In the genomic region with DNA sequence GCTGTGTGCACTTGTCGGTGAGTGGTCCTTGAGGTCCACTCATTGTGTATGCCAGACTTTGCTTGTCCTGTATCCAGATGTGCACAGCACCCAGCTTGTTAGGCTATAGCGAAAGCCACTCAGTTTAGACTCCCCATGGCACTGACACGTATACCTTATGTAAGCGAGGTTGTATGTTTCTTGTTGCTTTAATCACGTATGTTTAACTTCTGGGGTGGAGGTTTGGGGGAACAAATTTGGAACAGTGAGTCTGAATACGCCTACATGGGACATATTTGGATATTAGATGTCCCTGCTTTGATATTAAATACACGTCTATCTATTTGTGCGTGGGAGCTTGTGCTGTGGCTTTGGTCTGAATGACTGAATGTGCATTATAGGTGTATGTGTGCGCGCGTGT, we compare ENCODE assay signal across 13 mouse cellular contexts. TPM values are rescaled to one million over a fixed set of nuclear protein-coding genes. Genes with fewer than 3 reads are reported as not detected.
DNase-seq lines count a peak whose midpoint lies in the region; ATAC-seq and TF ChIP-seq lines count a peak whose summit lies in the region.
"Had no signal": no experiment of that assay in that cellular context is flagged by ENCODE, and none has a peak within 500 bp of the region (broad histone marks: within the 10 kb centered on the region; RNA-seq: fewer than 3 reads in every experiment).

No protein-coding gene starts in this region.

- intact Hi-C loops in heart, postnatal 25 days (cut with DNase I) = loop anchor here (2.0 kb wide), 1 partner anchor 70 kb away; no protein-coding TSS in a partner anchor

- 73% methylated on average over 11 of the region's 11 CpGs for WGBS in forebrain, embryonic 11.5 days
- 51% methylated on average over 11 of the region's 11 CpGs for WGBS in hindbrain, embryonic 15.5 days
- WGBS in midbrain, postnatal 0 days = 40% methylated on average over 11 of the region's 11 CpGs

- H3K4me1 ChIP-seq in forebrain, embryonic 11.5 days (replicated peaks; ENCODE audit: control insufficient read depth, insufficient read depth, low read length) = peaks cover 28% of the 10 kb centered on the region
- H3K4me1 ChIP-seq in hindbrain, embryonic 15.5 days (replicated peaks) = peaks cover 57% of the 10 kb centered on the region
- H3K4me1 ChIP-seq in midbrain, postnatal 0 days (ENCODE audit: insufficient read depth, low read length) = peaks cover 27% of the 10 kb centered on the region

- H3K4me3 ChIP-seq in forebrain, embryonic 11.5 days (ENCODE audit: low read depth, low read length) = no peak overlapping the region
- 0 out of 2 replicates have a peak overlapping the region, but pooled peaks have one; percentile 95 for H3K4me3 ChIP-seq in hindbrain, embryonic 15.5 days
- peak overlapping the region; percentile 13; the same call in 1 of the 2 replicates for H3K4me3 ChIP-seq in midbrain, postnatal 0 days (ENCODE audit: low read depth, low read length)
- H3K4me3 ChIP-seq: embryonic facial prominence, embryonic 15.5 days; heart, embryonic 10.5 days; limb, embryonic 12.5 days had no signal

- ATAC-seq in forebrain, embryonic 11.5 days (replicated peaks; ENCODE audit: low FRiP score) = no peak
- ATAC-seq in hindbrain, embryonic 15.5 days (ENCODE audit: low FRiP score, low read depth) = no peak
- no peak for ATAC-seq in midbrain, postnatal 0 days (ENCODE audit: low FRiP score)
- ATAC-seq in CD4-positive, CD25-positive, alpha-beta regulatory T cell, adult 4 months = no peak
- ATAC-seq: liver, postnatal 0 days had no signal

- H3K9me3 ChIP-seq in forebrain, embryonic 11.5 days (ENCODE audit: control insufficient read depth, low read length) = no peaks in the 10 kb centered on the region
- H3K9me3 ChIP-seq in hindbrain, embryonic 15.5 days = no peaks in the 10 kb centered on the region
- H3K9me3 ChIP-seq in midbrain, postnatal 0 days (ENCODE audit: low read length) = no peaks in the 10 kb centered on the region
- H3K9me3 ChIP-seq: embryonic facial prominence, embryonic 15.5 days; heart, embryonic 10.5 days had no signal

- peak overlapping the region; percentile 89 for H3K27ac ChIP-seq in forebrain, embryonic 11.5 days (ENCODE audit: low read depth, low read length)
- H3K27ac ChIP-seq in hindbrain, embryonic 15.5 days (replicated peaks) = peak overlapping the region; percentile 96
- H3K27ac ChIP-seq in midbrain, postnatal 0 days (ENCODE audit: low read depth, low read length) = peak overlapping the region; percentile 93
- H3K27ac ChIP-seq: embryonic facial prominence, embryonic 15.5 days; heart, embryonic 10.5 days; limb, embryonic 12.5 days; stomach, postnatal 0 days had no signal

- peak overlapping the region; percentile 31; the same call in 1 of the 2 replicates for H3K4me2 ChIP-seq in forebrain, embryonic 11.5 days (ENCODE audit: low read depth, low read length, severe bottlenecking)
- peak overlapping the region; percentile 74 for H3K4me2 ChIP-seq in hindbrain, embryonic 15.5 days
- peak overlapping the region; percentile 49 for H3K4me2 ChIP-seq in midbrain, postnatal 0 days (ENCODE audit: low read depth, low read length, poor library complexity, severe bottlenecking)
- H3K4me2 ChIP-seq: embryonic facial prominence, embryonic 15.5 days; limb, embryonic 12.5 days had no signal

- no peak for TF ChIP-seq CTCF in midbrain, postnatal 0 days (IDR thresholded peaks at IDR 0.05)

- H3K27me3 ChIP-seq in forebrain, embryonic 11.5 days (ENCODE audit: control insufficient read depth, insufficient read depth, low read length) = no peaks in the 10 kb centered on the region
- H3K27me3 ChIP-seq in hindbrain, embryonic 15.5 days = no peaks in the 10 kb centered on the region
- no peaks in the 10 kb centered on the region for H3K27me3 ChIP-seq in midbrain, postnatal 0 days (ENCODE audit: insufficient read depth, low read length)

- H3K9ac ChIP-seq in forebrain, embryonic 11.5 days (ENCODE audit: low read length) = no peak overlapping the region
- peak overlapping the region; percentile 24; the same call in 1 of the 2 replicates for H3K9ac ChIP-seq in hindbrain, embryonic 15.5 days
- 0 out of 2 replicates have a peak overlapping the region, but pooled peaks have one; percentile 15 for H3K9ac ChIP-seq in midbrain, postnatal 0 days (replicated peaks; ENCODE audit: low read length, poor library complexity, severe bottlenecking)
- H3K9ac ChIP-seq: embryonic facial prominence, embryonic 15.5 days; limb, embryonic 12.5 days; liver, postnatal 0 days had no signal

- peak; percentile 42 for DNase-seq in layer of hippocampus, adult 11-12 months (ENCODE audit: low spot score)
- DNase-seq in layer of hippocampus, postnatal 10 days (ENCODE audit: low spot score in 2 of 2) = no peak
- DNase-seq in forebrain, embryonic 11.5 days (ENCODE audit: low spot score) = no peak
- DNase-seq in midbrain, postnatal 0 days (ENCODE audit: low spot score) = no peak
- DNase-seq in heart, postnatal 25 days (ENCODE audit: low spot score) = no peak
- no peak for DNase-seq in cerebellum, postnatal 4 days (ENCODE audit: low spot score in 2 of 2)
- DNase-seq: liver, postnatal 0 days had no signal

- no peaks in the 10 kb centered on the region for H3K36me3 ChIP-seq in forebrain, embryonic 11.5 days (ENCODE audit: control insufficient read depth, insufficient read depth, low read length)
- H3K36me3 ChIP-seq in hindbrain, embryonic 15.5 days = no peaks in the 10 kb centered on the region
- H3K36me3 ChIP-seq in midbrain, postnatal 0 days (ENCODE audit: insufficient read depth, low read length) = no peaks in the 10 kb centered on the region
- H3K36me3 ChIP-seq: embryonic facial prominence, embryonic 15.5 days; heart, embryonic 10.5 days; limb, embryonic 12.5 days had no signal

RNA-seq across cellular contexts. Expression of a gene that starts 2.4 kb away (rescaled TPM):
- total RNA-seq in layer of hippocampus, postnatal 10 days (2021) = 100 to 1,000 TPM; 106 to 112 TPM
- 6.9 and 8.3 TPM in 2 replicates for polyA plus RNA-seq in forebrain, embryonic 11.5 days (2014; fragmentation: Nextera tagmentation; extraction: Ambion mirVana)
- polyA plus RNA-seq in hindbrain, embryonic 15.5 days (2015; fragmentation: Nextera tagmentation; extraction: Ambion mirVana) = 12.5 and 13.0 TPM in 2 replicates
- 20.9 and 26.5 TPM in 2 replicates for total RNA-seq in midbrain, postnatal 0 days (2014; rRNA removed)
- 8.7 and 10.1 TPM in 2 replicates for polyA plus RNA-seq in midbrain, postnatal 0 days (2015; fragmentation: Nextera tagmentation; extraction: Ambion mirVana)
- 1 to 10 TPM; 5.5 to 6.6 TPM for total RNA-seq in heart, postnatal 25 days (2021)
- polyA plus RNA-seq in CD4-positive, CD25-positive, alpha-beta regulatory T cell, adult 4 months (2017; shearing (Covaris generic)) = not detected

RNA-seq across cellular contexts. Expression of a gene that starts 13.1 kb away (rescaled TPM):
- 10 to 100 TPM; 11.9 to 14.4 TPM for total RNA-seq in layer of hippocampus, postnatal 10 days (2021)
- polyA plus RNA-seq in forebrain, embryonic 11.5 days (2014; fragmentation: Nextera tagmentation; extraction: Ambion mirVana) = 32.2 and 32.6 TPM in 2 replicates
- 29.7 and 30.6 TPM in 2 replicates for polyA plus RNA-seq in hindbrain, embryonic 15.5 days (2015; fragmentation: Nextera tagmentation; extraction: Ambion mirVana)
- 21.3 and 25.5 TPM in 2 replicates for total RNA-seq in midbrain, postnatal 0 days (2014; rRNA removed)
- 29.5 and 35.2 TPM in 2 replicates for polyA plus RNA-seq in midbrain, postnatal 0 days (2015; fragmentation: Nextera tagmentation; extraction: Ambion mirVana)
- 1 to 10 TPM; 7.7 to 8.3 TPM for total RNA-seq in heart, postnatal 25 days (2021)
- polyA plus RNA-seq in CD4-positive, CD25-positive, alpha-beta regulatory T cell, adult 4 months (2017; shearing (Covaris generic)) = 1 to 10 TPM; 7.6 to 8.9 TPM

RNA-seq across cellular contexts. Expression of a gene that starts 52.1 kb away (rescaled TPM):
- 10 to 100 TPM; 22.0 to 27.9 TPM for total RNA-seq in layer of hippocampus, postnatal 10 days (2021)
- 0.48 and 0.94 TPM in 2 replicates for polyA plus RNA-seq in forebrain, embryonic 11.5 days (2014; fragmentation: Nextera tagmentation; extraction: Ambion mirVana)
- 22.9 and 25.9 TPM in 2 replicates for polyA plus RNA-seq in hindbrain, embryonic 15.5 days (2015; fragmentation: Nextera tagmentation; extraction: Ambion mirVana)
- total RNA-seq in midbrain, postnatal 0 days (2014; rRNA removed) = 17.3 and 18.2 TPM in 2 replicates
- polyA plus RNA-seq in midbrain, postnatal 0 days (2015; fragmentation: Nextera tagmentation; extraction: Ambion mirVana) = 26.8 and 27.1 TPM in 2 replicates
- total RNA-seq in heart, postnatal 25 days (2021) = 1 to 10 TPM; 1.2 to 1.7 TPM
- polyA plus RNA-seq in CD4-positive, CD25-positive, alpha-beta regulatory T cell, adult 4 months (2017; shearing (Covaris generic)) = 100 to 1,000 TPM; 246 to 259 TPM

Comparison
In these comparisons a context has a peak if more than half of its experiments do, and no peak if none do; other contexts are left out.
1. RNA of a gene that starts 52.1 kb away (polyA plus RNA-seq): 246 to 259 TPM in CD4-positive, CD25-positive, alpha-beta regulatory T cell, adult 4 months, 26.8 to 27.1 TPM in midbrain, postnatal 0 days and 22.9 to 25.9 TPM in hindbrain, embryonic 15.5 days; 0.48 to 0.94 TPM in forebrain, embryonic 11.5 days; every median in the first group is over 10 times any median in the second.
2. Peak in every context shown above with its lines, with median percentiles within 50 percentile points of each other: H3K27ac ChIP-seq and H3K4me2 ChIP-seq.